Mouse (Mus musculus) heart, postnatal 36 days (tissue): ENCODE data around the gene Epn3. TPM values are rescaled to one million over a fixed set of nuclear protein-coding genes. Genes with fewer than 3 reads are reported as not detected.

Experiments
- DNase-seq, 2 experiments: peaks; one replicate each; pipeline ENCODE4 v3.0.0; 2021 to 2022
- intact Hi-C: fragments of 180-260 bp; cut with DNase I; formaldehyde crosslinking; loops from one replicate; pipeline ENCODE4 v1.15.1; 2025
- total RNA-seq, 2 experiments: library from RNA; stranded (reverse); gene quantifications; 2 replicates each; pipeline ENCODE4 v1.2.3; 2021

Gene Epn3
- total RNA-seq, 2 experiments from 2014 or later, result 26.7 to 31.2 TPM

GRCm38 (mm10) chr11:94499035-94499434, 739 bp downstream of the Epn3 start:
- intact Hi-C loops, result no loop called here

GRCm38 (mm10) chr11:94498093-94498996, 1.4 kb downstream of the Epn3 start:
- intact Hi-C loops, result no loop called here
- DNase-seq, result peak; percentile 31 to 52

More at GRCm38 (mm10) chr11:94499035-94499434, 739 bp downstream of the Epn3 start:
- DNase-seq, result no peak

GRCm38 (mm10) chr11:94495415-94495814, 4.4 kb downstream of the Epn3 start:
- intact Hi-C loops, result no loop called here
- DNase-seq, result no peak

- intact Hi-C loops, result no loop called here
- no peak for DNase-seq
Observed at GRCm38 (mm10) chr11:94491749-94492099, 8.1 kb downstream of the Epn3 start.

GRCm38 (mm10) chr11:94491035-94491748, 8.6 kb downstream of the Epn3 start:
- intact Hi-C loops, result no loop called here
- no peak for DNase-seq

- intact Hi-C loops, result no loop called here
- DNase-seq, result no peak
Observed at GRCm38 (mm10) chr11:94489745-94490144, 10.0 kb downstream of the Epn3 start.

- no peak for DNase-seq
- intact Hi-C loops, result no loop called here
Observed at GRCm38 (mm10) chr11:94488767-94489533, 10.8 kb downstream of the Epn3 start.

GRCm38 (mm10) chr11:94486001-94486400, 13.8 kb downstream of the Epn3 start, which contains the start of gene Spata20:
Spata20 (minus strand) TSS chr11:94486179.
- intact Hi-C loops, result loop anchor here (1.0 to 2.0 kb wide), 4 partner anchors 66 to 357 kb away; no protein-coding TSS in a partner anchor
- peak; percentile 83 to 90 for DNase-seq

GRCm38 (mm10) chr11:94485223-94485622, 14.6 kb downstream of the Epn3 start:
- intact Hi-C loops, result no loop called here

GRCm38 (mm10) chr11:94484636-94485035, 15.1 kb downstream of the Epn3 start:
- intact Hi-C loops, result no loop called here
- no peak for DNase-seq

More at GRCm38 (mm10) chr11:94485223-94485622, 14.6 kb downstream of the Epn3 start:
- no peak for DNase-seq

- DNase-seq, result no peak
- intact Hi-C loops, result no loop called here
Observed at GRCm38 (mm10) chr11:94483921-94484320, 15.9 kb downstream of the Epn3 start.

- no peak for DNase-seq
- intact Hi-C loops, result no loop called here
Observed at GRCm38 (mm10) chr11:94483436-94483835, 16.3 kb downstream of the Epn3 start.

GRCm38 (mm10) chr11:94482738-94483137, 17.0 kb downstream of the Epn3 start:
- DNase-seq, result no peak
- intact Hi-C loops, result no loop called here

- DNase-seq, result peak in 1 of 2 experiments; percentile 39
- intact Hi-C loops, result no loop called here
Observed at GRCm38 (mm10) chr11:94481963-94482362, 17.8 kb downstream of the Epn3 start.

GRCm38 (mm10) chr11:94480382-94480781, 19.4 kb downstream of the Epn3 start:
- intact Hi-C loops, result no loop called here
- no peak for DNase-seq

GRCm38 (mm10) chr11:94477651-94478050, 22.1 kb downstream of the Epn3 start:
- intact Hi-C loops, result no loop called here
- DNase-seq, result no peak

- DNase-seq, result no peak
- intact Hi-C loops, result no loop called here
Observed at GRCm38 (mm10) chr11:94475722-94476121, 24.1 kb downstream of the Epn3 start.

GRCm38 (mm10) chr11:94474544-94474910, 25.2 kb downstream of the Epn3 start:
- intact Hi-C loops, result no loop called here
- no peak for DNase-seq

GRCm38 (mm10) chr11:94473707-94474543, 25.8 kb downstream of the Epn3 start, which contains the start of gene Cacna1g:
Cacna1g (minus strand) TSS chr11:94474198.
- intact Hi-C loops, result no loop called here
- peak; percentile 84 to 90 for DNase-seq
